Mouse (Mus musculus): ENCODE data around the gene Gm11172.

DNA sequence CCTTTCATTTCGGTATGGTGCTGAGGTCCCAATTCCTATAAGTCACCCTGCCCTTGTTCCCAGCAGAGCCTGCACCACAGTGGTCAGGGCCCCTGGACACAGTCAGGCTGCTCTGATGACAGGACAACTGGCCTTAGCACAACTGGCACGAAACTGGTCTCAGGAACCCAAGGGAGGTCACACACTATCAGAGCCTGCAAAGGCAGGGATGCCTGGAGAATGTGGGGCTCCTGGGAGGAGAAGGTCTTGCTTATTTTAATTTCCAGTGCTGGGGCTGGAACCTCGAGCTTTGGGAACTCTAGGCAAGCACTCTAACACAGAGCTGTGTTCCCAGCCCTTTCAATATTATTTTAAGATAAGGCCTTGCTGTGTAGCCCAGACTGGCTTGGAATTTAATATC lies 7.3 kb downstream of the Gm11172 start:
- no peak for TF ChIP-seq CTCF (IDR thresholded peaks at IDR 0.05; ENCODE audit: control insufficient read depth, insufficient read depth, insufficient replicate concordance, low read depth, low read length)
- TF ChIP-seq POLR2A (IDR thresholded peaks at IDR 0.05; ENCODE audit: control insufficient read depth, low read depth, low read length): no peak

Data from testis, adult 2 months (tissue).